Mouse (Mus musculus): ENCODE results near the gene Arhgap28. TPM values are rescaled to one million over a fixed set of nuclear protein-coding genes. Genes with fewer than 3 reads are reported as not detected.

Arhgap28 gene
- polyA plus RNA-seq, 1 experiment from 2014 or later = 41.5 TPM

DNA sequence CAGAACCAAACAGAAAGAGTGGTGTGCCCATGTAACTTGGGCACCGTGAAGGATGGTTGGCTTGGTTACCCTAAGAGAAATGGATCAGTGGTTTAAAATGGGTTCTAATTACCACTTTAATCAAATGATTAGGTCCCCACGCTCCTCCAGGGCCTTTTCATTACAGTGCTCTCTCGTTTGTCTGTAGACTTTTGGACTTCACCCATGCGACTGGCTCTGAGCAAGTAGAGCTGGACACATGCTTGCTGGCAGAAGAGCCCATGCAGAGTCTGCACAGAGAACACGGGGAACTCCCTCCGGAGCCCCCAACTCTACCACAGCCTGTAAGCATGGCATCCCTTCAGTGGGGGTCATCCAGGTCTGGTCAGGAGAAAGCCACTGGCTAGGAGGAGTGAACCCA is 190.3 kb downstream of the Arhgap28 start:
- WGBS = 86% methylated on average over 6 of the region's 6 CpGs
- Histone ChIP-seq H3K4me2 (no peak overlapping the region), H3K4me1 (no peaks in the 10 kb centered on the region), H3K9ac (no peak overlapping the region), H3K4me3 (no peak overlapping the region), H3K27me3 (no peaks in the 10 kb centered on the region), H3K27ac (no peak overlapping the region), H3K9me3 (no peaks in the 10 kb centered on the region), H3K36me3 (no peaks in the 10 kb centered on the region; the same call in 1 of the 2 replicates)
- no peak for ATAC-seq (ENCODE audit: insufficient number of reproducible peaks, low FRiP score, low TSS enrichment, low read depth)

GRCm38 (mm10) chr17:67809171-67809570 is 194.7 kb downstream of the Arhgap28 start:
- WGBS = 94% methylated on average over 16 of the region's 16 CpGs
- H3K4me3 ChIP-seq = no peak overlapping the region
- no peaks in the 10 kb centered on the region for H3K36me3 ChIP-seq
- no peaks in the 10 kb centered on the region for H3K9me3 ChIP-seq
- H3K27me3 ChIP-seq = no peaks in the 10 kb centered on the region
- no peak for ATAC-seq (ENCODE audit: insufficient number of reproducible peaks, low FRiP score, low TSS enrichment, low read depth)
- no peaks in the 10 kb centered on the region for H3K4me1 ChIP-seq
- no peak overlapping the region for H3K27ac ChIP-seq
- H3K9ac ChIP-seq = no peak overlapping the region
- H3K4me2 ChIP-seq = no peak overlapping the region

All from limb, embryonic 15.5 days (tissue).